Mouse (Mus musculus) MEL (cell line): ENCODE results near the gene Nsfl1c. TPM values are rescaled to one million over a fixed set of nuclear protein-coding genes. Genes with fewer than 3 reads are reported as not detected.

Source experiments
- DNase-seq: peaks from one replicate; pipeline ENCODE4 v3.0.0; 2011; ENCODE audit warnings: low read depth, low spot score
- H3K27ac ChIP-seq: 2 replicates; pipeline ENCODE4 v1.5.1; 2012; ENCODE audit warnings: low read depth, mild to moderate bottlenecking, control low read depth, low read length, moderate library complexity; ENCODE audit not compliant: control insufficient read depth
- H3K27me3 ChIP-seq, 2 experiments: fragments of 150-350 bp in 1 of 2; sonication (generic) in 1 of 2; 2 replicates each; pipeline ENCODE4 v1.6.1; 2012; ENCODE audit warnings: low read length in 2 of 2, mild to moderate bottlenecking in 2 of 2, improper control_type of control experiment in 1 of 2, moderate library complexity in 1 of 2; ENCODE audit not compliant: insufficient read depth in 2 of 2, control insufficient read depth in 1 of 2
- H3K36me3 ChIP-seq, 2 experiments: 2 replicates each; pipeline ENCODE4 v1.6.1; 2012 to 2014; ENCODE audit warnings: low read length in 2 of 2, improper control_type of control experiment in 1 of 2, inconsistent platforms in 1 of 2, mild to moderate bottlenecking in 1 of 2; ENCODE audit not compliant: insufficient read depth in 2 of 2, control insufficient read depth in 1 of 2
- H3K4me1 ChIP-seq, 2 experiments: fragments of 150-350 bp in 1 of 2; sonication (generic) in 1 of 2; 2 replicates each; pipeline ENCODE4 v1.6.1; 2012; ENCODE audit warnings: low read length in 2 of 2, improper control_type of control experiment in 1 of 2, mild to moderate bottlenecking in 1 of 2; ENCODE audit not compliant: insufficient read depth in 2 of 2, control insufficient read depth in 1 of 2
- H3K4me3 ChIP-seq, 2 experiments: fragments of 150-350 bp in 1 of 2; sonication (generic) in 1 of 2; 2 replicates each; pipeline ENCODE4 v1.5.1; 2012; ENCODE audit warnings: low read depth in 2 of 2, low read length in 2 of 2, mild to moderate bottlenecking in 2 of 2, moderate library complexity in 2 of 2, control low read depth in 1 of 2, improper control_type of control experiment in 1 of 2; ENCODE audit not compliant: control insufficient read depth in 1 of 2, insufficient read depth in 1 of 2
- H3K79me2 ChIP-seq: 2 replicates; pipeline ENCODE4 v1.6.1; 2012; ENCODE audit warnings: mild to moderate bottlenecking, low read length, moderate library complexity; ENCODE audit not compliant: control insufficient read depth, poor library complexity, insufficient read depth
- H3K9ac ChIP-seq: 2 replicates; pipeline ENCODE4 v1.6.1; 2012; ENCODE audit warnings: low read depth, mild to moderate bottlenecking, control low read depth, low read length, moderate library complexity; ENCODE audit not compliant: control insufficient read depth, poor library complexity, severe bottlenecking
- H3K9me3 ChIP-seq: fragments of 150-350 bp; sonication (generic); replicated peaks from 2 replicates; pipeline ENCODE4 v1.6.1; 2012; ENCODE audit warnings: mild to moderate bottlenecking, low read length, improper control_type of control experiment, moderate library complexity; ENCODE audit not compliant: insufficient read depth
- BHLHE40 ChIP-seq: IDR thresholded peaks from 2 replicates; pipeline ENCODE4 v1.6.1; 2012; ENCODE audit warnings: low read depth, mild to moderate bottlenecking, inconsistent platforms, low read length, improper control_type of control experiment, borderline replicate concordance
- CHD1 ChIP-seq: IDR thresholded peaks from 2 replicates; pipeline ENCODE4 v1.6.1; 2012; ENCODE audit warnings: low read depth, mild to moderate bottlenecking, inconsistent platforms, low read length, improper control_type of control experiment
- CHD2 ChIP-seq: IDR thresholded peaks from 2 replicates; pipeline ENCODE4 v1.6.1; 2011; ENCODE audit warnings: low read length, improper control_type of control experiment
- CTCF ChIP-seq, 3 experiments: IDR thresholded peaks in 2 of 3; conservative IDR thresholded peaks in 1 of 3; 2 replicates each; pipeline ENCODE4 v1.5.1; 2011 to 2012; ENCODE audit warnings: low read length in 3 of 3, low read depth in 2 of 3, mild to moderate bottlenecking in 2 of 3, improper control_type of control experiment in 1 of 3, inconsistent platforms in 1 of 3, mixed read lengths in 1 of 3, moderate library complexity in 1 of 3; ENCODE audit not compliant: control insufficient read depth in 1 of 3, insufficient read depth in 1 of 3, poor library complexity in 1 of 3, severe bottlenecking in 1 of 3
- E2F4 ChIP-seq: IDR thresholded peaks from 2 replicates; pipeline ENCODE4 v1.6.1; 2011; ENCODE audit warnings: low read depth, low read length, improper control_type of control experiment, borderline replicate concordance
- EP300 ChIP-seq, 2 experiments: IDR thresholded peaks; 2 replicates each; pipeline ENCODE4 v1.6.1; 2011; ENCODE audit warnings: improper control_type of control experiment in 2 of 2, low read length in 2 of 2, low read depth in 1 of 2, mild to moderate bottlenecking in 1 of 2
- ETS1 ChIP-seq: IDR thresholded peaks from 2 replicates; pipeline ENCODE4 v1.6.1; 2012; ENCODE audit warnings: low read depth, mild to moderate bottlenecking, inconsistent platforms, low read length, improper control_type of control experiment, moderate library complexity
- GABPA ChIP-seq: IDR thresholded peaks from 2 replicates; pipeline ENCODE4 v1.6.1; 2012; ENCODE audit warnings: low read depth, mild to moderate bottlenecking, inconsistent platforms, low read length, improper control_type of control experiment, moderate library complexity
- GATA1 ChIP-seq: IDR thresholded peaks from 2 replicates; pipeline ENCODE4 v1.6.1; 2011; ENCODE audit warnings: low read depth, low read length, improper control_type of control experiment
- HCFC1 ChIP-seq: IDR thresholded peaks from 2 replicates; pipeline ENCODE4 v1.6.1; 2012; ENCODE audit warnings: low read depth, mild to moderate bottlenecking, inconsistent platforms, low read length, improper control_type of control experiment, moderate library complexity
- JUND ChIP-seq: IDR thresholded peaks from 2 replicates; pipeline ENCODE4 v1.6.1; 2011; ENCODE audit warnings: low read depth, mild to moderate bottlenecking, improper control_type of control experiment, low read length
- KAT2A ChIP-seq: conservative IDR thresholded peaks from 2 replicates; pipeline ENCODE4 v1.6.1; 2012; ENCODE audit warnings: low read depth, low read length, improper control_type of control experiment, inconsistent platforms
- MAX ChIP-seq: IDR thresholded peaks from 2 replicates; pipeline ENCODE4 v1.6.1; 2011; ENCODE audit warnings: low read length, improper control_type of control experiment
- MAZ ChIP-seq: IDR thresholded peaks from 2 replicates; pipeline ENCODE4 v1.6.1; 2012; ENCODE audit warnings: low read depth, mild to moderate bottlenecking, inconsistent platforms, low read length, improper control_type of control experiment
- MEF2A ChIP-seq: IDR thresholded peaks from 2 replicates; pipeline ENCODE4 v1.6.1; 2014; ENCODE audit warnings: low read depth, mild to moderate bottlenecking, inconsistent platforms, low read length, improper control_type of control experiment; ENCODE audit not compliant: poor library complexity, insufficient replicate concordance, severe bottlenecking; ENCODE audit errors: extremely low read depth
- MXI1 ChIP-seq: IDR thresholded peaks from 2 replicates; pipeline ENCODE4 v1.6.1; 2011; ENCODE audit warnings: mild to moderate bottlenecking, low read depth, low read length, improper control_type of control experiment
- MYB ChIP-seq: IDR thresholded peaks from 2 replicates; pipeline ENCODE4 v1.6.1; 2011; ENCODE audit warnings: mild to moderate bottlenecking, low read depth, low read length, improper control_type of control experiment
- MYC ChIP-seq: IDR thresholded peaks from 2 replicates; pipeline ENCODE4 v1.6.1; 2011; ENCODE audit warnings: low read depth, mild to moderate bottlenecking, low read length, improper control_type of control experiment, moderate library complexity
- NELFE ChIP-seq: IDR thresholded peaks from 2 replicates; pipeline ENCODE4 v1.6.1; 2011; ENCODE audit warnings: low read depth, low read length, improper control_type of control experiment
- NRF1 ChIP-seq: IDR thresholded peaks from 2 replicates; pipeline ENCODE4 v1.6.1; 2014; ENCODE audit warnings: low read depth, mild to moderate bottlenecking, inconsistent platforms, low read length, improper control_type of control experiment, moderate library complexity; ENCODE audit not compliant: poor library complexity, insufficient read depth, severe bottlenecking
- POLR2A ChIP-seq, 2 experiments: IDR thresholded peaks; 2 replicates each; pipeline ENCODE4 v1.6.1; 2011 to 2012; ENCODE audit warnings: low read length in 2 of 2, mild to moderate bottlenecking in 2 of 2, control low read depth in 1 of 2, improper control_type of control experiment in 1 of 2, low read depth in 1 of 2, moderate library complexity in 1 of 2; ENCODE audit not compliant: control insufficient read depth in 1 of 2, insufficient read depth in 1 of 2, poor library complexity in 1 of 2
- POLR2AphosphoS2 ChIP-seq: IDR thresholded peaks from 2 replicates; pipeline ENCODE4 v1.6.1; 2011; ENCODE audit warnings: low read length, improper control_type of control experiment
- POLR2AphosphoS5 ChIP-seq: IDR thresholded peaks from 2 replicates; pipeline ENCODE4 v1.6.1; 2012; ENCODE audit warnings: low read depth, borderline replicate concordance, mild to moderate bottlenecking, inconsistent platforms, low read length, moderate library complexity, mixed read lengths
- RAD21 ChIP-seq: IDR thresholded peaks from 2 replicates; pipeline ENCODE4 v1.6.1; 2011; ENCODE audit warnings: mild to moderate bottlenecking, low read depth, low read length, improper control_type of control experiment
- RCOR1 ChIP-seq: IDR thresholded peaks from 2 replicates; pipeline ENCODE4 v1.6.1; 2012; ENCODE audit warnings: low read depth, mild to moderate bottlenecking, inconsistent platforms, low read length, improper control_type of control experiment
- SIN3A ChIP-seq: IDR thresholded peaks from 2 replicates; pipeline ENCODE4 v1.6.1; 2012; ENCODE audit warnings: low read length, improper control_type of control experiment, inconsistent platforms
- SMC3 ChIP-seq: IDR thresholded peaks from 2 replicates; pipeline ENCODE4 v1.6.1; 2011; ENCODE audit warnings: low read depth, low read length, improper control_type of control experiment
- TAL1 ChIP-seq: IDR thresholded peaks from 2 replicates; pipeline ENCODE4 v1.6.1; 2012; ENCODE audit warnings: mild to moderate bottlenecking, inconsistent platforms, low read length, moderate library complexity, mixed read lengths
- TCF12 ChIP-seq: IDR thresholded peaks from 2 replicates; pipeline ENCODE4 v1.6.1; 2014; ENCODE audit warnings: low read depth, mild to moderate bottlenecking, inconsistent platforms, low read length, improper control_type of control experiment, moderate library complexity
- USF1 ChIP-seq: IDR thresholded peaks from 2 replicates; pipeline ENCODE4 v1.6.1; 2014; ENCODE audit warnings: low read depth, mild to moderate bottlenecking, inconsistent platforms, low read length, improper control_type of control experiment, moderate library complexity
- ZKSCAN1 ChIP-seq: IDR thresholded peaks from 2 replicates; pipeline ENCODE4 v1.6.1; 2012; ENCODE audit warnings: low read depth, mild to moderate bottlenecking, inconsistent platforms, low read length, improper control_type of control experiment, moderate library complexity
- ZMIZ1 ChIP-seq: IDR thresholded peaks from 2 replicates; pipeline ENCODE4 v1.6.1; 2012; ENCODE audit warnings: low read depth, mild to moderate bottlenecking, inconsistent platforms, low read length, improper control_type of control experiment, moderate library complexity
- ZNF384 ChIP-seq: IDR thresholded peaks from 2 replicates; pipeline ENCODE4 v1.6.1; 2012; ENCODE audit warnings: low read depth, mild to moderate bottlenecking, inconsistent platforms, low read length, improper control_type of control experiment
- polyA plus RNA-seq, 2 experiments: library from polyadenylated mRNA; stranded (reverse) in 1 of 2; unstranded in 1 of 2; fragments of >175 nt in 1 of 2; fragments of >200 nt in 1 of 2; gene quantifications; 2 replicates each; pipeline versions ENCODE4 v1.2.1 to v1.2.4; 2012; ENCODE audit warnings: low replicate concordance in 2 of 2, low read depth in 1 of 2; ENCODE audit not compliant: insufficient read length in 2 of 2, insufficient read depth in 1 of 2, missing spikeins in 1 of 2
- total RNA-seq: library from RNA; depleted of rRNA; stranded (reverse); fragments of 300-350 nt; gene quantifications from 2 replicates; pipeline ENCODE4 v1.2.3, GENCODE M21; 2012

Nsfl1c gene
- total and polyA plus RNA-seq, 3 experiments: 182 to 394 (median 260) TPM

- TF ChIP-seq ZKSCAN1 (no peak), ZMIZ1 (peak; percentile 72), HCFC1 (peak; percentile 83)
These were observed 48.5 kb downstream of the Nsfl1c start, which contains the start of gene Fkbp1a (continued) for GRCm38 (mm10) chr2:151542323-151543062.

GRCm38 (mm10) chr2:151543063-151543895, 49.3 kb downstream of the Nsfl1c start:
- no peaks in the 10 kb centered on the region for H3K27me3 ChIP-seq
- H3K27ac ChIP-seq: peak overlapping the region; percentile 3; the same call in 1 of the 2 replicates
- peaks cover 16 to 41% of the 10 kb centered on the region in 2 experiments for H3K4me1 ChIP-seq
- peaks cover 0 to 39% of the 10 kb centered on the region in 2 experiments; a peak in 3 of 4 replicates for H3K36me3 ChIP-seq
- H3K9me3 ChIP-seq: no peaks in the 10 kb centered on the region
- peaks cover 23% of the 10 kb centered on the region for H3K79me2 ChIP-seq
- peak; percentile 35 for DNase-seq
- H3K9ac ChIP-seq: peak overlapping the region; percentile 96
- H3K4me3 ChIP-seq: peak overlapping the region; percentile 88 to 92
- TF ChIP-seq GATA1 (0 out of 2 replicates have a peak, but pooled peaks have one; percentile 5), HCFC1 (no peak), MXI1 (peak; percentile 62), CTCF (IDR thresholded peaks at IDR 0.05 in 2 of 3, conservative IDR thresholded peaks at IDR 0.05 in 1 of 3; ENCODE audit: control insufficient read depth in 1 of 3, insufficient read depth in 1 of 3, low read depth in 2 of 3, low read length in 3 of 3, poor library complexity in 1 of 3, severe bottlenecking in 1 of 3) (no peak), KAT2A (no peak), CHD2 (no peak), ZNF384 (peak; percentile 49; the same call in 1 of the 2 replicates), MAX (peak; percentile 48; the same call in 1 of the 2 replicates), TAL1 (no peak), ETS1 (no peak), SIN3A (peak; percentile 41), RAD21 (no peak), USF1 (no peak), JUND (no peak), SMC3 (no peak), TCF12 (no peak), POLR2AphosphoS5 (no peak), CHD1 (no peak), NRF1 (no peak), POLR2A (IDR thresholded peaks at IDR 0.05; ENCODE audit: control insufficient read depth in 1 of 2, insufficient read depth in 1 of 2, low read depth in 1 of 2, low read length in 2 of 2, poor library complexity in 1 of 2) (no peak), BHLHE40 (peak; percentile 92), RCOR1 (peak; percentile 93), E2F4 (no peak), MYB (no peak), EP300 (IDR thresholded peaks at IDR 0.05; ENCODE audit: low read depth in 1 of 2, low read length in 2 of 2) (no peak), MYC (no peak), GABPA (no peak), MAZ (no peak), MEF2A (no peak), NELFE (no peak), POLR2AphosphoS2 (no peak)
